Mouse (Mus musculus) heart, postnatal 25 days (tissue): ENCODE data around the gene Zfp579. TPM values are rescaled to one million over a fixed set of nuclear protein-coding genes. Genes with fewer than 3 reads are reported as not detected.
"Not testable (repeated sequence)": the region's sequence is repeated elsewhere in the genome, so short reads cannot be mapped to it uniquely, and the experiment has no call there.

Experiments used
- DNase-seq: peaks from one replicate; pipeline ENCODE4 v3.0.0; 2022; ENCODE audit warnings: low spot score
- intact Hi-C: fragments of 180-260 bp; cut with DNase I; formaldehyde crosslinking; loops from one replicate; pipeline ENCODE4 v1.15.1; 2025
- total RNA-seq, 2 experiments: library from RNA; stranded (reverse); gene quantifications; 2 replicates each; pipeline ENCODE4 v1.2.3; 2021

Zfp579 gene
- total RNA-seq: 10 to 100 TPM; 14.9 to 18.0 TPM

DNA sequence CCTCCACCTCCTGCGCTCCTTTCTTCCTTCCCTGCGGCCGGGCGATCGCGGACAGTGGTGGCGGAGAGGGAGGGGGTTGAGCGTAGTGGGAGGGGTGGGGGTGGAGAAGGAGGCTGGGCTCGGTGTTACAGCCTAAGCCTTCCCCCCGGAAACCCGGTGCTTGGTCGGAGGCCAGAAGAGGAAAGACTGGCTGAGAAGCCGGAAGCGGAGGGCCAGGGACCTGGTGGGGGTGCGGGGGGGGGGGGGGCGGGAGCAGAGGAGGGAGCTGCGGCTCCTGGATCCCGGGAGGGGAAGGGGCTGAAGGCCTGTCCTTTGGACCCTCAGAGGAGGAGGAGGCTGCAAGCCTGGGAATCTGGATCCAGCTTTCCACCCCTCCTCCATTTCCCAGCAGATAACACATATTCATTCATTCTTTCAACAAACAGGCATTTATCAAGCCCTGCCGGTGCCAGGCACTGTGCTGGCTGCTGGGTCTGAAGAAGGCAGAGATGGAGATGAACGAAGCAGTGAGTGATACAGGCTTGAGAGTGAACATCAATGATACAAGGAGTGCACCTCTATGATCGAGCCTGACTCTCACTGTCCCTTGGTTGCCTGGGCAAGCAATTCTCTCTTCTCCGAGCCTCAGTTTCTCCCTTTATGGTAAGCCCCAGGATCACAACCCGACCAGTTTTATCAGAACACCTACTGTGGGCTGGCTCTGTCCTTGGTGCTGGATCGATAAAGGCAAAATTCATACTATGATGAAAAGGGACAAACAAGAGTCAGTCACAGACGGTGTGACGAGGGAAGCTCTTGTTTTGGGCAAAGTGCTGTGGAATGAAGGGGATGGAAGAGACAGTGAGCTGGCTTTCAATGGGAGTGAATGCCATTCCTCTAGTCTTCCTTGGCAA is at the start of gene Zfp579:
Gene Zfp579, minus strand, starts transcription at position 156 of the 893 bp plus-strand sequence.
- intact Hi-C loops: loop anchor here (2.0 kb wide), 1 partner anchor 55 kb away; the partner anchor contains the start of gene Zfp580
- DNase-seq: peak; percentile 81

DNA sequence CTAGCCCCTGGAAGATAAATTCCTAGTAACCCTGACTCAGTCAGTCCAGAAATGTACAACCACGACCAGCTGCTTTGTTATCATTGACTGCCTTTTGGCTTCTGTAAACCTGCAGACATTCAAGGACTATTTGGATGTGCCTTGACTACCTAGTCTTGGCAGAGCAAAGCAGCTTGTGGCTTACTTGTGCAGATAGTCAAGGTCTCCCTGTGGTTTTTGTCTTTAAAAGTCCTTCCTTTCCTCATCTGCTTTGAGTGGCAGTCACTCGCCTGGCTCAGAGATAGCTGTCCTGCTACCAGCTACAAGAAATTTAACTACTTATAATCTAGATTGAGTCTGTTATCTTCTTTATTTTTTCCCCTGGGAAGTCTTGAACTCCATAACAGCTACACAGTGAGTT is 49.0 kb upstream of the Zfp579 start:
- intact Hi-C loops: loop anchor here (10.0 kb wide), 1 partner anchor 490 kb away; no protein-coding TSS in a partner anchor

DNA sequence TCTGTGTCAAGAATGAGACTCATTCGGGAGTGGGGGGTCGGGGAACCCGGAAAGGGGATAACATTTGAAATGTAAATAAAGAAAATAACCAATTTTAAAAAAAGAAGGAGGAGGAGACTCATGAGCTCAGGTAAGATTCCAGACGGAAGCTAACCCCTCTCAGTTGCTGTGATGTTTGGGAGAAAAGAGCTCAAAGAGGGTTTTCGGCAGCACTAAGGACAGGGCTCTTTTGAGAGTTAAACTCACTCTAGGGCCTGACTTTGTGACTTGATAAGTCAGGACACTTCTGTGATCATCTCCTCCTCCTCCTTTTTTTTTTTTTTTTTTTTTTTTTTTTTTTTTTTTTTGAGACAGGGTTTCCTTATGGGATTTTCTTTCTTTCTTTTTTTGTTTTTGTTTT is 43.0 kb upstream of the Zfp579 start:
- no peak for DNase-seq
- intact Hi-C loops: no loop called here

More for the DNA sequence above, 49.0 kb upstream of the Zfp579 start:
- no peak for DNase-seq

DNA sequence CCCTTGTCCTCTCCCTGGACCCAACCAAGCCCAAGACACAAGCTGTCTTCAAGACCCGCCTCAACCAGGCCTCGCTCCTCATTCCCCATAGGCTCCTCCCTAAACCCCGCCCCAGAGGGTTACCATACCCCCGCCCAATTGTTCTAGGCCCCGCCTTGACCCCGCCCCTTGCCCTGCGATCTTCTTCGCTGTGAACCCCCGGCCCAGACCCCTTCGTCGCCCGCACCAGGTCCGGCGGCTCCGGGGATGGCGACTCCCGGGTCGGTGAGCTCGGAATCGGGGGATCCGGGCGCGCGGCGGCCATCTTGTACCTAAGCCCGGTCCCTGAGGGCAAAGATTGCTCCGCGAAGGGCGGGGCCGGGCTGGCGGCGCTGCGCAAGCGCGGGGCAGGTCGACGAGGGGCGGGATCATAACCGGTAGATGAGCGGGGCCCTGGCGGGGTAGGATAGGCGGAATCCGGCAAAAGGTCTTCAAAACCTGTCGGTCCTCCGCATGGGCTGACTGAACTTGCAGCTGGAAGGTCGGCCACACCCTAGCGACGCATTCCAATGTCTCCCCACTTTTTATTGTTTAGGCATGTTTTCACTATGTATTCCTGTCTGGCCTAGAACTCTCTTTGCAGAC is 42.3 kb upstream of the Zfp579 start, which contains the start of gene Zfp784:
Gene Zfp784, minus strand, starts transcription at position 338 of the 624 bp plus-strand sequence.
- intact Hi-C loops: no loop called here

DNA sequence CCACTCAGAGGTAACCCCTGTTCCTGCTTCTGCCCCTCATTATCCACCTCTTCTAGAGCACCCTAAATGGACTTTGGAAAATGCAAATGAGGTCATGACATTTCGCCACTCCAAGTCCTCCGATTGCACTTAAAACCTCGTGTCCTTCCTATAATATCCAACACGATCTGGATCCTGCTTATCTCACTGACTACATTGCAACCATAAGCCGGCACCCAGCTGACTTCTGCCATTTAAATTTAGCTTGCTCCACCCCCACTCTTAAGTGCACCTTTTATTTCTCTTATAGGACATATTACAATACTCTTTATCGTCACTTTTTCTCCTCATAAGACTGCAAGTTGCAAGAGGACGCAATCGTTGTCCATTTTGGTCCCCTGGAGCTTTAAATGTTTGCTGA is 41.5 kb upstream of the Zfp579 start:
- intact Hi-C loops: loop anchor here (2.0 kb wide), 1 partner anchor 15 kb away; no protein-coding TSS in a partner anchor
- no peak for DNase-seq

More for the DNA sequence above, 42.3 kb upstream of the Zfp579 start, which contains the start of gene Zfp784:
- peak; percentile 91 for DNase-seq

DNA sequence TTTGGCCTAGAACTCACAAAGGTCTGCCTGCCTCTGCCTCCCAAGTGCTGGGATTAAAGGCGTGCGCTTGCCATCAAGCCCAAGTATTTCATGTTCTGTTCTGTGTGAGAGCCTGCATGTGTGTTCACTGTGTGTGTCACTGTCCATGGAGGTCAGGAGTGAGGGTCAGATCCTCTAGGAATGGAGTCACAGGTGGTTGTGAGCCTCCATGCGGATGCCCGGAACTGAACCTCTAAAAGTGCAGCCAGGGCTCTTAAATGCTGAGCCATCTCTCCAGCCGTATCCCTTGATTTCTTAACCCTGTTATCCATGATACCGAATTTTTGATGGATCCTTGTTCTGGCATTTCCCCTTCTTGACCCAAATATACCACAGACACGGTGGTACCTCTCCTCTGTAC is 41.1 kb upstream of the Zfp579 start:
- intact Hi-C loops: loop anchor here (2.0 kb wide), 1 partner anchor 14 kb away; no protein-coding TSS in a partner anchor

DNA sequence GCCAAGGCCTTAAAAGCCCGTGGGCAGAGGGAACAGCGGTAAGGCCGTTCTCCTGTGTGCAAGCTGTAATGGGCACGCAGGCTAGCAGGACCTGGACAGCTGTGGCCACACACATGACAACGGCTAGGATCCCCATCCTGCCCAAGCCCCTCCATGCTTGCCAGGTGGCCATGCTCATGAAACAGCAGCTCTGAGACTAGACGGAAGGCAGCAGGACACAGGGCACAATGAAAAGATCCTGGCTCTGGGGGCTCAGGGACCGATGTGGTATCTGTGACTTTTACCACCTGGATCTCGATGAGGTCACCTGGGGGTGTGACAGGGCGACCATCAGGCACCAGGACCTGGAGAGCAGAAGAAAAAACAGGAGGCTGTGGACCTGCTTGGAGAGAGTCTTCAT is 40.2 kb upstream of the Zfp579 start:
- intact Hi-C loops: loop anchor here (2.0 kb wide), 1 partner anchor 13 kb away; no protein-coding TSS in a partner anchor
- no peak for DNase-seq

More for the DNA sequence above, 41.1 kb upstream of the Zfp579 start:
- DNase-seq: no peak

DNA sequence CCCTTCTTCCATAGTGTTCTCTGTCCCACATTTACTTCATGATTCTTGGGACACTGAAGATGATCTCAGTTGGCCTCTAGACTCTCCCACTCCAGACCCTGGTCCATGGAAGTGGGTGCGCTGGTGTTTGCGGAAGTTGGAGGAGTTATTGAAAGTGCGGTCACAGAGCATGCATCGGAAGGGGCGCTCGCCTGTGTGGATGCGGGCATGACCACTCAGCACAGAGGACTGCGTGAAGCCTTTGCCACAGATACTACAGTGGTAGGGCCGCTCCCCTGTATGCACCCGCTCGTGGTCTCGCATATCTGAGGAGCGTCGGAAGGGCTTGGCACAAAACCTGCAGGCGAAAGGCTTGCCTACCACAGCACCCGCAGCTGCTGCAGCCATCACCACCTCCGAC is 39.7 kb upstream of the Zfp579 start:
- intact Hi-C loops: loop anchor here (2.0 kb wide), 1 partner anchor 13 kb away; no protein-coding TSS in a partner anchor

DNA sequence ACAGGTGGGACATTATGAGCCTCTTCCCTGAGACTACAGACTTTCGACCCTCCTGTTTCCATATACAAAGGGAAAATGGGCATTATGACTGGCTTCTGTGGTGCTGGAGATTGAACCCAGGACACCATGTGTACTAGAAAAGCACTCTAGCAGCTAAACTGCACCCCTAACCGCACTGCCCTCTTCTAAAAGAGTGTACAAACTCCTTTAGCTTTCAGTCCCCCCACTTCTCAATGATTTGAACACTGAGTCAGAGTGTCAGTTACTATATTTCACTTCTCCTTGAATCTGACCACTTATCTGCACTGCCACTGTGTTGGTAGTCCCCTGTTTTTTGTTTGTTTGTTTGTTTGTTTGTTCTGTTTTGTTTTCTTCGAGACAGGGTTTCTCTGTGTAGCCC is 37.9 kb upstream of the Zfp579 start, which contains the start of gene 4632433K11Rik:
Gene 4632433K11Rik, plus strand, starts transcription at position 301 of the 400 bp plus-strand sequence.
- intact Hi-C loops: no loop called here
- DNase-seq: no peak

More for the DNA sequence above, 39.7 kb upstream of the Zfp579 start:
- DNase-seq: no peak

DNA sequence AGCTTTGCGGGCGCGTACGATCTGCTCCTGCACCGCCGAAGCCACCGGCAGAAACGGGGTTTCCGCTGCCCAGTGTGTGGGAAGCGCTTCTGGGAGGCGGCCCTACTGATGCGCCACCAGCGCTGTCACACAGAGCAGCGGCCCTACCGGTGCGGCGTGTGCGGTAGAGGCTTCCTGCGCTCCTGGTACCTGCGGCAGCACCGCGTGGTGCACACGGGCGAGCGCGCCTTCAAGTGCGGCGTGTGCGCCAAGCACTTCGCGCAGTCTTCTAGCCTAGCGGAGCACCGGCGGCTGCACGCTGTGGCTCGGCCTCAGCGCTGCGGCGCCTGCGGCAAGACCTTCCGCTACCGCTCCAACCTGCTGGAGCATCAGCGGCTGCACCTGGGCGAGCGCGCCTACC is 35.5 kb upstream of the Zfp579 start:
- intact Hi-C loops: no loop called here
- no peak for DNase-seq

DNA sequence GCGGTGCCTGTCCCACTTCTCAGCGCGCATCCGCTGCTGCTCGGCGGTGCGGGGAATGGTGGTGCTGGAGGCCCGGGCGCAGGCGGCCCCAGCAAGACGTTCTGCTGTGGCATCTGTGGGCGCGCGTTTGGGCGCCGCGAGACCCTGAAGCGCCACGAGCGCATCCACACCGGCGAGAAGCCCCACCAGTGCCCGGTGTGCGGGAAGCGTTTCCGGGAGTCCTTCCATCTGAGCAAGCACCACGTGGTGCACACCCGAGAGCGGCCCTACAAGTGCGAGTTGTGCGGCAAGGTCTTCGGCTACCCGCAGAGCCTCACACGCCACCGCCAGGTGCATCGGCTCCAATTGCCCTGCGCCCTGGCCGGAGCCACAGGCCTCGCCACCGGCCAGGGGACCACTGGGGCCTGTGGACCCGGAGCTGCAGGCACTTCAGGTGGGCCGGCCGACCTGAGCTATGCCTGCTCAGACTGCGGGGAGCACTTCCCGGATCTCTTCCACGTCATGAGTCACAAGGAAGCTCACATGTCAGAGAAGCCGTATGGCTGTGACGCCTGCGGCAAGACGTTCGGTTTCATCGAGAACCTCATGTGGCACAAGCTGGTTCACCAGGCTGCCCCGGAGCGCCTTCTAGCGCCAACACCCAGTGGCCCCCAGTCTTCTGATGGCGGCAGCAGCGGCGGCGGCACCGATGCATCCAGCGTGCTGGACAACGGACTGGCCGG is 34.8 kb upstream of the Zfp579 start:
- intact Hi-C loops: no loop called here

DNA sequence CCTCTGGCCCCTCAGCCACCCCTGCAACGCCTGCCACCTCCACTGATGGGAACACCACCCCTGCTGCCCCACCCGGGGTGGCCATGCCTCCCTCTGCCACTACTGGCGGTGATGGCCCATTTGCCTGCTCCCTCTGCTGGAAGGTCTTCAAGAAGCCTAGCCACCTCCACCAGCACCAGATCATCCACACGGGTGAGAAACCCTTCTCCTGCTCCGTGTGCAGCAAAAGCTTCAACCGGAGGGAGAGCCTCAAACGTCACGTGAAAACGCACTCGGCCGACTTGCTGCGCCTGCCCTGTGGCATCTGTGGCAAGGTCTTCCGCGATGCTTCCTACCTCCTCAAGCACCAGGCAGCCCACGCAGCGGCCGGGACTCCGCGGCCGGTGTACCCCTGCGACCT is 34.0 kb upstream of the Zfp579 start:
- intact Hi-C loops: no loop called here
- no peak for DNase-seq

More for the DNA sequence above, 34.8 kb upstream of the Zfp579 start:
- DNase-seq: no peak

DNA sequence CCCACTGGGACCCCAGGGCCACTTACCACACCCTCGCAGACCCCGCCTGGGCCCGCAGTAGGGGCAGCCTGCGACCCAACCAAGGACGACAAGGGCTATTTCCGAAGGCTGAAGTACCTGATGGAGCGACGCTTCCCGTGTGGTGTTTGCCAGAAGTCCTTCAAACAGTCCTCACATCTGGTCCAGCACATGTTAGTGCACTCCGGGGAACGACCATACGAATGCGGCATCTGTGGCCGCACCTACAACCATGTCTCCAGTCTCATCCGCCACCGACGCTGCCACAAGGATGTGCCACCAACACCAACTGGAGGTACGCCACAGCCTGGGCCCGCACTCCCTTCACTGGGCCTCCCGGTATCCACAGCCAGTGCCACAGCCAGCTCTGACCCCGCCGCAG is 33.6 kb upstream of the Zfp579 start:
- intact Hi-C loops: no loop called here
- no peak for DNase-seq

DNA sequence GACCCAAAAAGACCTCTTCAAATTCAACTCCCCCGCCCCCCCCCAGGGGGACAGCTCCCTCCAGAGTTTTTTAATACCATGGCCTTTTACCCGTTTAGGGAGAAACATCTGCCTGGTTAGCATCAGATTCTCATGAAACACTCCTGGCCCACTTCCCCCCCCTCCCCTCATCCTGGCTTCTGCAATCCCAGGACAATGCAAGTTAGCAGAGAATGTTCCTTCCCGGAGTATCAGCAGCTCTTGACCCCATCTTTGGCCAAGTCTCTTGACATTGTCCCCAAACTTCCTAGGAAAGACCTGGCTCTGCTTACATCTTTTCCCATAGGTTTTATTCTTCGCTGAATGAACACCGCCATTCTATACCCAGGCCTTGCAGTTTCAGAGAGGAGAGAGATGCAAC is 25.2 kb upstream of the Zfp579 start:
- intact Hi-C loops: loop anchor here (2.0 kb wide), 1 partner anchor 34 kb away; no protein-coding TSS in a partner anchor
- DNase-seq: no peak

DNA sequence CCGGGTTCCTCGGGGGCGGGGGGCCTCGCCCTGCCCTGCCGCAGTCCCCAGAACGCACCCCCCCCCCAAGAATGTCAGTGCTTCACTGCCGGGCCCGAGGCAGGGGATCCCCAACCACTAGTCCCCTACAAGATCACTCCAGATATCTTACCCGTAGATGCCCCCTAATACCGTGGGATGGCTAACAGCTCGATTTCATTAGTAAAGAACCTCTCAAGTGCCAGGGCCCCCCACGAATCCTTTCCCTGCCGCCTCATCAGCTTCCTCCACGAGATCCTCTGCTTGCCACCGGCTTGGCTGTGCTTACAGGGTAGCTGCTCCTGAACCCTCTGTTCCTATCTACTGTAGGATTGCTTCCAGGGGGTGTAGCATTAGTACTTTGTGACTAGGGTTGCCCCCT is 24.7 kb upstream of the Zfp579 start:
- DNase-seq: no peak
- intact Hi-C loops: loop anchor here (2.0 kb wide), 1 partner anchor 34 kb away; no protein-coding TSS in a partner anchor

DNA sequence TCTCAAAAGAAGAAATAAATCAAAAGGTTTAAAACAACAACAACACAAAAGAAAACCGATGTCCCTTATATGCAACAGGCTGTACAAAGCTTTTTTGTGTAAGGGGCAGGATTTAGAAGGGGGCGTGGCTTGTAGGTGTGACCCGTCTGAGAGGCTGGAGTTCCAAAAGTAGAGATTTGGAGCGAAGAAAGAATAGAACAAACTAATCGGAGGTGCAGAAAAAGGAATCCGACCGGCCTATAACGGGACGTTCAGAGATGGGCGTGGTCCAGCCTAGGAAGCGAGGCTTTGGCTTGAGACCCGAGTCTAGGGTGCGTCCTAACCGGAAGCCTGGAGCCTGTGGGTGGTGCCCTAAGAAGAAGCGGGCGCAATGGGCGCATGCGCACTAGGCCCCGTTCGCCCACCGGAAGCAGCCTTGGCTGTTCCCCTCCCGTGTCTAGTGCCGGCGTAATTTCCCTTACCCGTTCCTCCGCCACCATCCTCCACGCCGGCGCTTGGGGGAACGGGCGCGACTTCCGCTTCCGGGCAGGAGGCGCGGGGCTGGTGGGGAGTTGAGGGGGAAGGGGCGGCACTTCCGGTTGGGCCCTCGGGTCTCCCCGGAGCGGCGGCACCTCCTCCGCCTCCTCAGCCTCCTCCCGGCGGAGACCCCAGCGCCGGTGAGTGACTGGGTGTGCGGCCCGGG is 24.2 kb upstream of the Zfp579 start, which contains the start of the genes Zfp865 and Ccdc106:
Gene Zfp865, plus strand, starts transcription at position 377 of the 682 bp plus-strand sequence.
Gene Ccdc106, plus strand, starts transcription at position 554 of the 682 bp plus-strand sequence.
- intact Hi-C loops: loop anchor here (2.0 kb wide), 1 partner anchor 35 kb away; no protein-coding TSS in a partner anchor
- peak; percentile 100 for DNase-seq

DNA sequence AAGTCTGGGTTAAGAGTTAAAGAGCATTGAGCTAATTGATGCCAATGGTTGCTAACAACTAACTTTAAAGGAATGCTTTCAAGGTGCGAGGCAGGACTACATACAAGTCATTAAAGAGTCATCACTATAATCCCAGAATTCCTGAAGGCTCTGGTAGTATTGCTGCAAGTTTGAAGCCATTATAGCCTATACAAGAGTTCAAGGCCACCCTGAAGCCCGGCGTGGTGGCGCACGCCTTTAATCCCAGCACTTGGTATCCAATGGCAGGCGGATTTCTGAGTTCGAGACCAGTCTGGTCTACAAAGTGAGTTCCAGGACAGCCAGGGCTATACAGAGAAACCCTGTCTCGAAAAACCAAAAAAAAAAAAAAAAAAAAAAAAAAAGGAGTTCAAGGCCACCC is 23.6 kb upstream of the Zfp579 start:
- intact Hi-C loops: not testable (repeated sequence)

DNA sequence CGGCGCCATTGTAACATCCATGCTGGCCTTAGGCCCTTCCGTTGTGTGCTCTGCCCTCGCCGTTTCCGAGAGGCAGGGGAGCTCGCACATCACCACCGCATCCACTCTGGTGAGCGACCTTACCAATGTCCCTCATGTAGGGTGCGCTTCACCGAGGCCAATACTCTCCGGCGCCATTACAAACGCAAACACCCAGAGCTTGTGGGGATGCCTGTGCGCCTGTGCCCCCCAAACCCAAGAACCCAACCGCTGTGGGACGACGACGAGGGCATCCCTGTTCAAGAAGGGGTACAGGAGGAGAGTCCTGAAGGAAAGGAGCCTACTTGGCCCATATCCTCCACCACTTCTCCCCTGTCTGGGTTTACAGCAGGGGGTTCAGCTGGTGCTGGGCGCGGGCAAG is 22.0 kb upstream of the Zfp579 start:
- intact Hi-C loops: no loop called here
- DNase-seq: no peak

More for the DNA sequence above, 23.6 kb upstream of the Zfp579 start:
- not testable (repeated sequence) for DNase-seq

DNA sequence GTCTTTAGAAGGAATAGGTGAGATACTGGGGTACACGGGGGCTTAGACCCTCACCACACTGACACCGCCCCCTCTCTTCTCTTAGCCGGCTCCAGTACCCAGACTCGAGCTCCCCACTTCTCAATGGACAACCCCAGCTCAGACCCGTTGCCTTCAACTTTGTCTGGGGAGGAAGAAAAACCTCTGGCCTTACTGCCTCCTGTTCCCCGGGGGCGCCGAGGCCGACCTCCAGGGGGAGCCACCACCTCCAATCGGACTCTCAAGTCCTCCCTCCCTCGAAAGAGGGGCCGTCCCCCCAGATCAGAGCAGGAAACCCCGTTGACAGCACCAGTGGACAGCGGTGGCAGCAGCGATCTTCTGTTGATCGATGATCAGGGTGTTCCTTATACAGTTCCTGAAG is 21.4 kb upstream of the Zfp579 start:
- DNase-seq: no peak
- intact Hi-C loops: no loop called here
